Comparison of ENCODE assay signal across 8 mouse cellular contexts in the genomic region with DNA sequence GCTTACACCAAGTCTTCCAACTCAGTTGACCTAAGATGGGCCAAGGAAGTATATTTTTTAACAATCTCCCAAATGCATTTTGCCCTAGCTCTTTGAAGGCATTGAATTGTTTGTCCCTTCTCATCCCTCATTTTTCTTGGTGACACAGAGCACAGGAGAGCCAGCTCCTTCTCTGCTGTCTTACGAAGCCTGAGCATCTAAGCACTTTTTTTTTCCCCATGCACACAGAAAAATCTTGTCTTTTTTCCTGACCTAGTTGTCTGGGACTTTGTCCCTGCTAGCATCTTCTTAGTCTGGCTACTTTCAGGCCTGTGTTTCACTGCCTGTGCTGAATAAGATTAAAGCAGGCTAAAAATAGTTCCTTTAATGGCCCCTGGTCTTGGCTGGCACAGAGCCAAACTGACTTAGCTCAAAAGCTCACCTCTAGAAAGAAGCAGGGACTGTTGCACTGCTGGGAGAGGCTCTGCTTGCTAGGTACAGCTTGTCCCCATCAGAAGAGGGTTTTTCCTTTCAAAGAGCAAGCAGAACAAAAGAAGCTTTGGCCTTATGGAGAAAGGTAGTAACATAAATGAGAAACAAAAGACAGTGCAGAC. TPM values are rescaled to one million over a fixed set of nuclear protein-coding genes. Genes with fewer than 3 reads are reported as not detected.
DNase-seq lines count a peak whose midpoint lies in the region; ATAC-seq lines count a peak whose summit lies in the region.

No protein-coding gene starts in this region.

- 0 out of 2 replicates have a peak overlapping the region, but pooled peaks have one; percentile 53 for H3K27ac ChIP-seq in forebrain, embryonic 12.5 days
- no peak overlapping the region for H3K27ac ChIP-seq in forebrain, embryonic 10.5 days
- H3K27ac ChIP-seq in forebrain, embryonic 15.5 days (replicated peaks): peak overlapping the region; percentile 27; the same call in 1 of the 2 replicates
- no peak overlapping the region for H3K27ac ChIP-seq in liver, embryonic 11.5 days (ENCODE audit: low read depth, low read length)

- H3K36me3 ChIP-seq in forebrain, embryonic 12.5 days (replicated peaks): peaks cover 47% of the 10 kb centered on the region
- H3K36me3 ChIP-seq in forebrain, embryonic 10.5 days (replicated peaks): peaks cover 51% of the 10 kb centered on the region
- peaks cover 50% of the 10 kb centered on the region for H3K36me3 ChIP-seq in forebrain, embryonic 15.5 days
- peaks cover 2% of the 10 kb centered on the region for H3K36me3 ChIP-seq in liver, embryonic 11.5 days (ENCODE audit: control insufficient read depth, insufficient read depth, low read length)

- no peak overlapping the region for H3K4me2 ChIP-seq in forebrain, embryonic 12.5 days
- H3K4me2 ChIP-seq in forebrain, embryonic 15.5 days (replicated peaks): no peak overlapping the region
- no peak overlapping the region for H3K4me2 ChIP-seq in liver, embryonic 11.5 days

- 53% methylated on average over 1 of the region's 1 CpGs for WGBS in forebrain, embryonic 12.5 days
- WGBS in forebrain, embryonic 10.5 days: 92% methylated on average over 1 of the region's 1 CpGs
- WGBS in forebrain, embryonic 15.5 days: 21% methylated on average over 1 of the region's 1 CpGs
- 78% methylated on average over 1 of the region's 1 CpGs for WGBS in liver, embryonic 11.5 days

- no peak for DNase-seq in forebrain, embryonic 10.5 days (ENCODE audit: extremely low spot score, low spot score)
- DNase-seq in A20 (ENCODE audit: low read depth, low spot score): peak; percentile 35
- peak; percentile 82 for DNase-seq in kidney, adult 9 months
- DNase-seq in yolk sac, embryonic 10.5 days (ENCODE audit: low spot score): peak; percentile 45
- no peak for DNase-seq in thymus, postnatal 25 days
- no peak for DNase-seq in liver, embryonic 11.5 days (ENCODE audit: low spot score)

- H3K4me1 ChIP-seq in forebrain, embryonic 12.5 days: peaks cover 13% of the 10 kb centered on the region
- H3K4me1 ChIP-seq in forebrain, embryonic 10.5 days: peaks cover 13% of the 10 kb centered on the region; the same call in 1 of the 2 replicates
- 0 out of 2 replicates have a peak, but pooled peaks cover 7% of the 10 kb centered on the region for H3K4me1 ChIP-seq in forebrain, embryonic 15.5 days
- no peaks in the 10 kb centered on the region for H3K4me1 ChIP-seq in liver, embryonic 11.5 days (replicated peaks; ENCODE audit: control insufficient read depth, insufficient read depth, low read length)

- no peak for ATAC-seq in forebrain, embryonic 12.5 days (ENCODE audit: low FRiP score)
- no peak for ATAC-seq in forebrain, embryonic 15.5 days (replicated peaks)
- no peak for ATAC-seq in liver, embryonic 11.5 days (replicated peaks; ENCODE audit: low FRiP score)

- no peaks in the 10 kb centered on the region for H3K27me3 ChIP-seq in forebrain, embryonic 12.5 days
- no peaks in the 10 kb centered on the region for H3K27me3 ChIP-seq in forebrain, embryonic 10.5 days (ENCODE audit: poor library complexity, severe bottlenecking)
- H3K27me3 ChIP-seq in forebrain, embryonic 15.5 days: no peaks in the 10 kb centered on the region
- H3K27me3 ChIP-seq in liver, embryonic 11.5 days (replicated peaks; ENCODE audit: control insufficient read depth, insufficient read depth, low read length): no peaks in the 10 kb centered on the region

- H3K4me3 ChIP-seq in forebrain, embryonic 12.5 days (replicated peaks): no peak overlapping the region
- H3K4me3 ChIP-seq in forebrain, embryonic 10.5 days: no peak overlapping the region
- no peak overlapping the region for H3K4me3 ChIP-seq in forebrain, embryonic 15.5 days
- no peak overlapping the region for H3K4me3 ChIP-seq in liver, embryonic 11.5 days (ENCODE audit: low read depth, low read length)

- no peak overlapping the region for H3K9ac ChIP-seq in forebrain, embryonic 12.5 days
- no peak overlapping the region for H3K9ac ChIP-seq in forebrain, embryonic 15.5 days (replicated peaks)
- H3K9ac ChIP-seq in liver, embryonic 11.5 days (ENCODE audit: low read depth, low read length): no peak overlapping the region

- H3K9me3 ChIP-seq in forebrain, embryonic 12.5 days: no peaks in the 10 kb centered on the region
- no peaks in the 10 kb centered on the region for H3K9me3 ChIP-seq in forebrain, embryonic 10.5 days
- H3K9me3 ChIP-seq in forebrain, embryonic 15.5 days: no peaks in the 10 kb centered on the region
- no peaks in the 10 kb centered on the region for H3K9me3 ChIP-seq in liver, embryonic 11.5 days (ENCODE audit: control insufficient read depth, low read length)

RNA-seq across cellular contexts. Expression of gene Nefh, which starts 16.8 kb away (rescaled TPM):
- polyA plus RNA-seq in forebrain, embryonic 12.5 days (2016; fragmentation: Nextera tagmentation; extraction: Ambion mirVana): 0.36 and 0.47 TPM in 2 replicates
- 0.11 and 0.17 TPM in 2 replicates for polyA plus RNA-seq in forebrain, embryonic 10.5 days (2016; fragmentation: Nextera tagmentation; extraction: Ambion mirVana)
- polyA plus RNA-seq in forebrain, embryonic 15.5 days (2015; fragmentation: Nextera tagmentation; extraction: Ambion mirVana): 0.89 and 0.91 TPM in 2 replicates
- polyA plus RNA-seq in liver, embryonic 11.5 days (2014; fragmentation: Nextera tagmentation; extraction: Ambion mirVana): 0.90 and 1.1 TPM in 2 replicates

RNA-seq across cellular contexts. Expression of gene Thoc5, which starts 36.0 kb away (rescaled TPM):
- 55.2 and 61.4 TPM in 2 replicates for polyA plus RNA-seq in forebrain, embryonic 12.5 days (2016; fragmentation: Nextera tagmentation; extraction: Ambion mirVana)
- 56.8 and 58.2 TPM in 2 replicates for polyA plus RNA-seq in forebrain, embryonic 10.5 days (2016; fragmentation: Nextera tagmentation; extraction: Ambion mirVana)
- polyA plus RNA-seq in forebrain, embryonic 15.5 days (2015; fragmentation: Nextera tagmentation; extraction: Ambion mirVana): 64.6 and 64.8 TPM in 2 replicates
- 40.5 and 42.5 TPM in 2 replicates for polyA plus RNA-seq in liver, embryonic 11.5 days (2014; fragmentation: Nextera tagmentation; extraction: Ambion mirVana)

RNA-seq across cellular contexts. Expression of gene Ap1b1, which starts 55.5 kb away (rescaled TPM):
- 67.9 and 76.7 TPM in 2 replicates for polyA plus RNA-seq in forebrain, embryonic 12.5 days (2016; fragmentation: Nextera tagmentation; extraction: Ambion mirVana)
- polyA plus RNA-seq in forebrain, embryonic 10.5 days (2016; fragmentation: Nextera tagmentation; extraction: Ambion mirVana): 61.5 and 64.3 TPM in 2 replicates
- polyA plus RNA-seq in forebrain, embryonic 15.5 days (2015; fragmentation: Nextera tagmentation; extraction: Ambion mirVana): 78.5 and 81.4 TPM in 2 replicates
- 126 and 139 TPM in 2 replicates for polyA plus RNA-seq in liver, embryonic 11.5 days (2014; fragmentation: Nextera tagmentation; extraction: Ambion mirVana)

RNA-seq across cellular contexts. Expression of gene Nipsnap1, which starts 57.4 kb away (rescaled TPM):
- 95.5 and 99.9 TPM in 2 replicates for polyA plus RNA-seq in forebrain, embryonic 12.5 days (2016; fragmentation: Nextera tagmentation; extraction: Ambion mirVana)
- 84.6 and 86.8 TPM in 2 replicates for polyA plus RNA-seq in forebrain, embryonic 10.5 days (2016; fragmentation: Nextera tagmentation; extraction: Ambion mirVana)
- polyA plus RNA-seq in forebrain, embryonic 15.5 days (2015; fragmentation: Nextera tagmentation; extraction: Ambion mirVana): 133 and 140 TPM in 2 replicates
- polyA plus RNA-seq in liver, embryonic 11.5 days (2014; fragmentation: Nextera tagmentation; extraction: Ambion mirVana): 89.8 and 92.7 TPM in 2 replicates

Comparison
In these comparisons a context has a peak if more than half of its experiments do, and no peak if none do; other contexts are left out.
1. H3K27ac ChIP-seq: peak in forebrain, embryonic 12.5 days (single experiment) and forebrain, embryonic 15.5 days (single experiment); none in forebrain, embryonic 10.5 days (single experiment) and liver, embryonic 11.5 days (single experiment).
2. DNase-seq: peak in A20 (single experiment), kidney, adult 9 months (single experiment) and yolk sac, embryonic 10.5 days (single experiment); none in forebrain, embryonic 10.5 days (single experiment), thymus, postnatal 25 days (single experiment) and liver, embryonic 11.5 days (single experiment).